Mouse (Mus musculus): ENCODE measurements at regions not wholly inside any gene's neighbourhood (a gene's known extent, or its start where the extent isn't known, plus 50 kb on each side); places are given as distances from the start of the nearest gene placed in this dataset.

GRCm38 (mm10) chr1:191466261-191466660 is 63.2 kb upstream of the Ppp2r5a start:
- TF ChIP-seq POLR2A (IDR thresholded peaks at IDR 0.05; ENCODE audit: control insufficient read depth, extremely low read depth, insufficient read depth, low read length, poor library complexity) (no peak), CTCF (IDR thresholded peaks at IDR 0.05; ENCODE audit: borderline replicate concordance, control insufficient read depth, extremely low read depth, insufficient read depth, low read length, poor library complexity) (no peak)
